Comparison of ENCODE assay signal across 9 mouse cellular contexts in the genomic region with DNA sequence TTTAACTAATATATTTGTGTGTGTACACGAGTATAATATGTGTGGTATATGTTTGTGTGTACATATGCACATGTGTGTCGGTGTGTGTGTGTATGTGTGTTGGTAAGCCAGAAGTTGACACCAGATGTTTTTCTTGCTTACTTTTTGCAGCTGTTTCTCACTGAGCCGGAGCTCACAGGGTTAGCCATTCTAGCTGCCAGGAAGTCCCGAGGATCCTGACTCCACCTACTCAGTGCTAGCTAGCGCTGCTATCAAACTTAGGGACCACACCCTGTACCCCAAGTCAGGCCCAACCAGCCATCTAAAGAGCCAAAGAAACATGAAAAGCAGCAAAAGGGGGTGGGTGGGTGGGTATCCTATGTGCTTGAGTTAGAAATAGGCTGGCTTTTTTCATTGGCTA. TPM values are rescaled to one million over a fixed set of nuclear protein-coding genes. Genes with fewer than 3 reads are reported as not detected.
A peak's percentile ranks its signal among the peaks of the same experiment; 100 is the strongest.
DNase-seq lines count a peak whose midpoint lies in the region; ATAC-seq lines count a peak whose summit lies in the region.
"Had no signal": no experiment of that assay in that cellular context is flagged by ENCODE, and none has a peak within 500 bp of the region (broad histone marks: within the 10 kb centered on the region; RNA-seq: fewer than 3 reads in every experiment).

No protein-coding gene starts in this region.

- no peaks in the 10 kb centered on the region for H3K27me3 ChIP-seq in liver, embryonic 13.5 days
- H3K27me3 ChIP-seq in stomach, embryonic 16.5 days (ENCODE audit: control insufficient read depth, insufficient read depth, low read length) = no peaks in the 10 kb centered on the region

- H3K27ac ChIP-seq in liver, embryonic 13.5 days = peak overlapping the region; percentile 96
- no peak overlapping the region for H3K27ac ChIP-seq in stomach, embryonic 16.5 days (ENCODE audit: low read length)
- H3K27ac ChIP-seq: hindbrain, postnatal 0 days had no signal

- peak overlapping the region; percentile 67 for H3K9ac ChIP-seq in liver, embryonic 13.5 days
- H3K9ac ChIP-seq in stomach, embryonic 16.5 days (ENCODE audit: low read length) = no peak overlapping the region

- no peaks in the 10 kb centered on the region for H3K9me3 ChIP-seq in liver, embryonic 13.5 days (replicated peaks)
- H3K9me3 ChIP-seq in stomach, embryonic 16.5 days (replicated peaks; ENCODE audit: control insufficient read depth, low read length) = no peaks in the 10 kb centered on the region

- H3K36me3 ChIP-seq in liver, embryonic 13.5 days = no peaks in the 10 kb centered on the region
- H3K36me3 ChIP-seq in stomach, embryonic 16.5 days (ENCODE audit: control insufficient read depth, insufficient read depth, low read length) = no peaks in the 10 kb centered on the region

- ATAC-seq in activated CD4-positive, CD25-positive, alpha-beta regulatory T cell, adult 4 months = peak; percentile 35
- peak; percentile 84 for ATAC-seq in liver, embryonic 13.5 days (ENCODE audit: low read depth)
- peak; percentile 38; the same call in 1 of the 2 replicates for ATAC-seq in stomach, embryonic 16.5 days (ENCODE audit: insufficient read depth, low FRiP score)
- ATAC-seq: hindbrain, postnatal 0 days had no signal

- peak overlapping the region; percentile 36 for H3K4me3 ChIP-seq in liver, embryonic 13.5 days (replicated peaks)
- H3K4me3 ChIP-seq in stomach, embryonic 16.5 days (replicated peaks; ENCODE audit: low read length) = no peak overlapping the region

- intact Hi-C loops in heart, postnatal 25 days (cut with DNase I) = loop anchor here (5.0 kb wide), 1 partner anchor 110 kb away; no protein-coding TSS in a partner anchor

- peak; percentile 62 to 73 for DNase-seq in heart, adult 18-20 months
- DNase-seq in heart, postnatal 25 days (ENCODE audit: low spot score) = no peak
- peak; percentile 56 for DNase-seq in liver, embryonic 13.5 days
- DNase-seq in adrenal gland, postnatal 36 days = no peak
- DNase-seq in adipocyte (ENCODE audit: low spot score) = no peak
- no peak for DNase-seq in neural tube, embryonic 10.5 days (ENCODE audit: extremely low spot score, low spot score)

- H3K4me2 ChIP-seq in liver, embryonic 13.5 days = peak overlapping the region; percentile 64
- no peak overlapping the region for H3K4me2 ChIP-seq in stomach, embryonic 16.5 days (ENCODE audit: low read depth, low read length)

- H3K4me1 ChIP-seq in liver, embryonic 13.5 days (replicated peaks) = peaks cover 85% of the 10 kb centered on the region
- peaks cover 19% of the 10 kb centered on the region for H3K4me1 ChIP-seq in stomach, embryonic 16.5 days (ENCODE audit: control insufficient read depth, insufficient read depth, low read length)

- 18% methylated on average over 5 of the region's 5 CpGs for WGBS in liver, embryonic 13.5 days (ENCODE audit: insufficient replicate concordance)
- 41% methylated on average over 5 of the region's 5 CpGs for WGBS in stomach, embryonic 16.5 days

RNA-seq across cellular contexts. Expression of gene Pitpnc1, which starts 23.1 kb away (rescaled TPM):
- 10 to 100 TPM; 74.8 to 76.3 TPM for total RNA-seq in heart, adult 18-20 months (2021)
- total RNA-seq in heart, postnatal 25 days (2021) = 10 to 100 TPM; 65.1 to 72.6 TPM
- 100 to 1,000 TPM; 101 to 116 TPM for polyA plus RNA-seq in activated CD4-positive, CD25-positive, alpha-beta regulatory T cell, adult 4 months (2017; shearing (Covaris generic))
- polyA plus RNA-seq in liver, embryonic 13.5 days (2015; fragmentation: Nextera tagmentation; extraction: Ambion mirVana) = 7.4 and 8.3 TPM in 2 replicates
- polyA plus RNA-seq in stomach, embryonic 16.5 days (2015; fragmentation: Nextera tagmentation; extraction: Ambion mirVana) = 10.4 and 13.9 TPM in 2 replicates
- total RNA-seq in adrenal gland, postnatal 36 days (2021) = 10 to 100 TPM; 11.1 to 13.0 TPM

RNA-seq across cellular contexts. Expression of gene Psmd12, which starts 31.9 kb away (rescaled TPM):
- total RNA-seq in heart, adult 18-20 months (2021) = 10 to 100 TPM; 93.3 to 94.7 TPM
- total RNA-seq in heart, postnatal 25 days (2021) = 10 to 100 TPM; 84.7 to 87.4 TPM
- 100 to 1,000 TPM; 121 to 141 TPM for polyA plus RNA-seq in activated CD4-positive, CD25-positive, alpha-beta regulatory T cell, adult 4 months (2017; shearing (Covaris generic))
- 134 and 159 TPM in 2 replicates for polyA plus RNA-seq in liver, embryonic 13.5 days (2015; fragmentation: Nextera tagmentation; extraction: Ambion mirVana)
- polyA plus RNA-seq in stomach, embryonic 16.5 days (2015; fragmentation: Nextera tagmentation; extraction: Ambion mirVana) = 163 and 175 TPM in 2 replicates
- total RNA-seq in adrenal gland, postnatal 36 days (2021) = 10 to 100 TPM; 98.2 to 99.1 TPM

Comparison
In these comparisons a context has a peak if more than half of its experiments do, and no peak if none do; other contexts are left out.
1. DNase-seq: peak in heart, adult 18-20 months (2 of 2) and liver, embryonic 13.5 days (single experiment); none in heart, postnatal 25 days (single experiment), adrenal gland, postnatal 36 days (0 of 2), adipocyte (single experiment) and neural tube, embryonic 10.5 days (single experiment).
2. RNA of gene Pitpnc1, which starts 23.1 kb away (total RNA-seq): 74.8 to 76.3 TPM in heart, adult 18-20 months and 65.1 to 72.6 TPM in heart, postnatal 25 days; 11.1 to 13.0 TPM in adrenal gland, postnatal 36 days; every median in the first group is over 4 times any median in the second.
3. Peak in every context shown above with its lines, with median percentiles within 50 percentile points of each other: ATAC-seq.